Mouse (Mus musculus) olfactory bulb, adult 2 months (tissue): ENCODE measurements around the gene Olfr483.

Experiments
- CTCF ChIP-seq: fragments of 200-500 bp; IDR thresholded peaks from 2 replicates; pipeline ENCODE4 v1.5.1; 2012; ENCODE audit warnings: low read depth, mild to moderate bottlenecking, low read length, moderate library complexity; ENCODE audit not compliant: insufficient read depth
- POLR2A ChIP-seq: fragments of 200-500 bp; IDR thresholded peaks from 2 replicates; pipeline ENCODE4 v1.6.1; 2012; ENCODE audit warnings: mild to moderate bottlenecking, low read depth, low read length, moderate library complexity; ENCODE audit not compliant: insufficient read depth

DNA sequence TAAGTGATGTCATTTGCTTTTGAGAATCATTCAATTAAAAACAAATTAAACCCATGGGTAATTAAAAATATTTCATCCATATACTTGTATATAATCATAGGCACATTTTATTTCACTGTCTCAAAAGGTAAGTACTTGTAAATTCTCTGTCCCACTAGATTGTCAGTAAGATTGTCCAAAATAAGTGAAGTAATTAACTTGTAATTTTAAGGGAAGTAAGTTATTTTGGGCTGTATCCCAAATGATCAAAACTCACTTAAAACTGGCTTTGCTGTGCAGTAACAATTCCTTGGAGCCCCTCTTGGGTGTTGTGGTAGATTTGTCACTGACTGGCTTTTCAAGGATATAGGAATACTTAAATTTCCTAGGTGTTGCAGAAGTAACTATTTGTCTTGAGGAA lies 21.1 kb upstream of the Olfr483 start, which contains the start of gene Olfr481:
- TF ChIP-seq POLR2A (no peak), CTCF (no peak)
